Mouse (Mus musculus) gastrocnemius, adult 2 months (tissue): ENCODE measurements around the gene Disp1. TPM values are rescaled to one million over a fixed set of nuclear protein-coding genes. Genes with fewer than 3 reads are reported as not detected.

Experiments used
- DNase-seq: peaks from one replicate; pipeline ENCODE4 v3.0.0; 2022
- H3K27ac ChIP-seq: fragments of 200-600 bp; 2 replicates; pipeline ENCODE4 v1.8.1; 2022; ENCODE audit warnings: mild to moderate bottlenecking
- H3K4me3 ChIP-seq: fragments of 200-600 bp; 2 replicates; pipeline ENCODE4 v1.8.1; 2022; ENCODE audit warnings: mild to moderate bottlenecking, moderate library complexity
- CTCF ChIP-seq: fragments of 200-600 bp; IDR thresholded peaks from 2 replicates; pipeline ENCODE4 v1.8.1; 2022; ENCODE audit warnings: antibody characterized with exemption, mild to moderate bottlenecking, moderate library complexity
- intact Hi-C: fragments of 180-260 bp; cut with DNase I; formaldehyde crosslinking; loops from one replicate; pipeline ENCODE4 v1.15.1; 2025
- long read RNA-seq, 2 experiments: library from polyadenylated mRNA; stranded (forward); transcript quantifications; one replicate each; pipeline ENCODE4 v2.0.0; 2021
- total RNA-seq, 2 experiments: library from RNA; stranded (reverse); gene quantifications; 2 replicates each; pipeline ENCODE4 v1.2.3; 2021

Disp1 gene
- total RNA-seq, result 1 to 10 TPM; 3.3 to 4.6 TPM
- long read RNA-seq, experiment 1, full-length matches to known transcripts, result 3 of 5 reads
- long read RNA-seq, experiment 1, partial matches to known transcripts, result 1 of 5 reads
- long read RNA-seq, experiment 1, other reads (novel, unspliced or antisense), result 1 of 5 reads
- long read RNA-seq, experiment 2, partial matches to known transcripts, result 1 of 2 reads
- long read RNA-seq, experiment 2, other reads (novel, unspliced or antisense), result 1 of 2 reads

GRCm38 (mm10) chr1:183220796-183221718, at the start of gene Disp1:
Disp1 (minus strand) TSS chr1:183221522.
- intact Hi-C loops, result no loop called here
- TF ChIP-seq CTCF, result no peak
- peak; percentile 84 for DNase-seq
- H3K27ac ChIP-seq, result peak within 1 kb of the TSS; percentile 85
- H3K4me3 ChIP-seq, result peak within 1 kb of the TSS; percentile 96

- Histone ChIP-seq H3K4me3 (no peak overlapping the region), H3K27ac (no peak overlapping the region)
- TF ChIP-seq CTCF, result no peak
- intact Hi-C loops, result no loop called here
- no peak for DNase-seq
Measured at GRCm38 (mm10) chr1:183267666-183268065, 46.3 kb upstream of the Disp1 start.

DNA sequence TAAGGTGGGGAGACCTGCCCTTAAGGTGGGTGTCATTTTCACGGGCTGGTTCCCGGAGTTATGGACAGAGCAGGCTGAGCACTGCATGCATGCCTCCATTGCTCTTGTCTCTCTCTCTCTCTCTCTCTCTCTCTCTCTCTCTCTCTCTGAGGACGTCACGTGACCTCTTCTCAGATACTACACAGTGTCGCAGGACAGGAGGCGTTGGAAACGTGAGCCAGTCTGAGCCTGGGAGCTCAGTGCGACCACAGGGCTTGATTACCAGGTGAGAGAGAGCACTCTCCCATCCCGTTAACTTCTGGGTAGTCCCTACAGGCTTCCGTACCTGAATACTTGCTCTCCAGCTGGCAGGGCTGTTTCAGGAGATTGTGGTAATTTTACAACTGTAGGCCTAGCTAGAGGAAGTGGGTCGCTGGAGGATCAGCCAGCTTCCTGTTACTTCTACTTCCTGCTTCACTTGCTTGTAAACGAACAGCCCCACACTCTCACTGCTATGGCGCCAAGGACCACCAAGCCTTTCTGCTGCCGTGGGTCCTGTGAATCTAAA, 44.7 kb upstream of the Disp1 start:
- intact Hi-C loops, result no loop called here
- H3K27ac ChIP-seq, result no peak overlapping the region
- no peak for TF ChIP-seq CTCF
- no peak for DNase-seq
- H3K4me3 ChIP-seq, result no peak overlapping the region

GRCm38 (mm10) chr1:183264145-183265008, 43.1 kb upstream of the Disp1 start:
- no peak overlapping the region for H3K27ac ChIP-seq
- TF ChIP-seq CTCF, result no peak
- DNase-seq, result no peak
- no peak overlapping the region for H3K4me3 ChIP-seq
- intact Hi-C loops, result no loop called here

DNA sequence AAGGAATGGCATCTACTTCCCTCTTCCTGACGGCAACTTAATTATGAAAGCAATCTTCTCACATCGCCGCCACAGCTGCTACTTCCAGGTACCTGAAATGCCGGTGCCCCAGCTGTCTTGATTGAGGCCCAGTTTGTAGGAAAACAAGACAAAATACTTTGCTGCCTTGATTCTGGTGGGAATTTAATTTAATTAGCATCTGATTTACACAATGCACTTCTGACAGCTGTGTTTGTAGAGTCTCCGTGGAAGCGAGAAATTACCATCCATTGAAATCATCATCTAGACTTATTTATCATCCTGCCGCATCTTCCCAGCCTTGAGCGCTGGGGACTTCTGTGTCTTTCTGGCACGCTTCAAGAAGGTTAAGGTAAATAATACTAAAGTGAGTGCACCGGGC, 31.3 kb upstream of the Disp1 start:
- no peak overlapping the region for H3K4me3 ChIP-seq
- TF ChIP-seq CTCF, result no peak
- no peak overlapping the region for H3K27ac ChIP-seq
- intact Hi-C loops, result no loop called here
- no peak for DNase-seq

DNA sequence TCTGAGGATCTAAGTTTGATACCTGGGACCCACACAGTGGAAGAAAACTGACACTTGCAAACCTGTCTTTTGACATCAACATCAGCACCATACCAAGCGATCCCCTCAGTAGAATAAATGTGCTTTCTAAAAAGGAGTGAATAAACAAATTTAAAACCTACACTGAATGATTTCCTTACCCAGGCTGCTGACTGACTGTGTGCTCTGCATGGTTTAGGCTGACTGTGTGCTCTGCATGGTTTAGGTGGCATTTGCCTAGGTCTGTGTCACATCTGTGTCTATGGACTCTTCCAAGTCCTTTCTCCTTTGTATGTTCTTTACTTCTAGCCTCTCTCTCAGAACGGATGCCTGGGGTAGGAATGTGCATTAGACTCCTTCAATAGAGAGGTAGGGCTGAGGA, 30.5 kb upstream of the Disp1 start:
- no peak for TF ChIP-seq CTCF
- no peak for DNase-seq
- H3K4me3 ChIP-seq, result no peak overlapping the region
- no peak overlapping the region for H3K27ac ChIP-seq
- intact Hi-C loops, result no loop called here

DNA sequence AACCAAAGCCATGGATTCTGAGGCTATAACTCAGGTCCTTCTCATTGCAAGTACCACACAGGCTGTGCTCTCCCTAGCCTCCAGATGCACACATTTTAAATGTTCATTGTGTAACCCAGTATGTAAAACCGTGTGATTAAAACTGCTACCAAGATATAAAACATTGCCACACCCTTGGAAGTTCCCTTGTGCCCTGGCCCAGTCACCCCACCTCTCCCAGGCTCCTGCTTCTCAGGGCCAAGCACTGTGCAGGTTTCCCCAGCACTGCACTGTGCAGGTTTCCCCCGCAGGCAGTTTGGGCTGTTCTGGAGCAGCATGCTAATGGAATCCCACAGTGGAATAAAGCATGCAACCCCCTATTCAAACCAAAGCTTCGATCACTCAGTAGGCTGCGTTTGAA, 29.3 kb upstream of the Disp1 start:
- TF ChIP-seq CTCF, result no peak
- intact Hi-C loops, result no loop called here
- DNase-seq, result no peak
- H3K4me3 ChIP-seq, result no peak overlapping the region
- no peak overlapping the region for H3K27ac ChIP-seq

- intact Hi-C loops, result no loop called here
- Histone ChIP-seq H3K4me3 (no peak overlapping the region), H3K27ac (no peak overlapping the region)
- DNase-seq, result no peak
- no peak for TF ChIP-seq CTCF
Measured at GRCm38 (mm10) chr1:183248144-183248543, 26.8 kb upstream of the Disp1 start.

- H3K4me3 ChIP-seq, result no peak overlapping the region
- no peak for DNase-seq
- no peak; the same call in 1 of the 2 replicates for TF ChIP-seq CTCF
- intact Hi-C loops, result no loop called here
- no peak overlapping the region for H3K27ac ChIP-seq
Measured at GRCm38 (mm10) chr1:183243293-183243692, 22.0 kb upstream of the Disp1 start.

- H3K27ac ChIP-seq, result no peak overlapping the region
- no peak for DNase-seq
- no peak overlapping the region for H3K4me3 ChIP-seq
- TF ChIP-seq CTCF, result peak; percentile 85
- intact Hi-C loops, result no loop called here
Measured at GRCm38 (mm10) chr1:183237901-183238300, 16.6 kb upstream of the Disp1 start.

- H3K27ac ChIP-seq, result no peak overlapping the region
- no peak for TF ChIP-seq CTCF
- no peak for DNase-seq
- H3K4me3 ChIP-seq, result no peak overlapping the region
- intact Hi-C loops, result no loop called here
Measured at GRCm38 (mm10) chr1:183236460-183236859, 15.1 kb upstream of the Disp1 start.

- no peak for DNase-seq
- no peak for TF ChIP-seq CTCF
Measured at GRCm38 (mm10) chr1:183233679-183234174, 12.4 kb upstream of the Disp1 start.

More at GRCm38 (mm10) chr1:183233679-183234174, 12.4 kb upstream of the Disp1 start:
- intact Hi-C loops, result no loop called here
- Histone ChIP-seq H3K4me3 (no peak overlapping the region), H3K27ac (no peak overlapping the region)
